Mouse (Mus musculus): ENCODE measurements around the gene Adgra3.

Adgra3 gene

GRCm38 (mm10) chr5:49969660-49970059 is 89.1 kb downstream of the Adgra3 start:
- no peak for DNase-seq

- no peak for DNase-seq
Observed at GRCm38 (mm10) chr5:49967726-49968125, 91.1 kb downstream of the Adgra3 start.

GRCm38 (mm10) chr5:49965810-49966209 is 93.0 kb downstream of the Adgra3 start:
- no peak for DNase-seq

DNA sequence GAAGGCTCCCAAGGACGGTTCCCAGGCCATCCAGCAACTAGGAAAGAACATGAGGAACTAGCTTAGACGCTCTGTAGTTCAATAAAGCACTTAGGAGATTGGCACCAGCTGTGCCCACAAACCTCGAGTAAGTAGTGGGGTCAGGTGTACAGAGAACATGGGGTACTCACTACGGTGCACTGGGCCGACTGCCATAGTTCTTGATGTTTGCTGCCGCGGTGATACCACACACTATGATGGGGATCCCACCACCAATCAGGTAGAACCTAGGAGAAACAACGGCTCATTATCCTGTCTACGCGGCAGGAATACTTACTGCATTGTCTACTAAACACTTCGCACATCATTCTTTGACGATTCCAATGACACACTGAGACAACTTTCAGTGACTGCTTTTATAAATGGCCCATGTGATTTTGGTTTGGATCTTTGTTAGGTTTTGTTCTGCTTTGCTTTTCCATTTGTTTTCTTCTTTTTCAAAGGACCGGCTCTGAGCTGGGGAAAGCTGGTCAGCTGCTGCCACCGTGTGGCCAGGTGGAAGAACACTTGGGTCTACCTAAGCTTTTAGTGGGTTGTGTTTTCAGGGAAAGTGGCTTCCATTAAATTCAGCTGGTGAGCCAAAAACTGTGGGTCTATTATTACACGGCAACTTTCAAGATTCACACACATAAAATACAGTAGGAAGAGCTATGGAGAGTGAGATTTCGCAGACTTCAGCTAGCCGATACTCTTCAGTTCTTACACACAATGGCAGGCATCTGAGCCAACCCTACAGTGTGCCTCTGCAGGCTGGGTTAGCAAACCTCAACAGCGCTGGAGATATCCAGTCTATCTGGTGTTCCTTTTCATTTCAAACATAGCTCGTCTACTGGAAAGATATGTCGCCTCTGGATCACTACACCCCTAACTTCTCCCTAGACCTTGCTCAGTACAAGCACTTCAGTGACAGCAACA is 97.1 kb downstream of the Adgra3 start:
- peak; percentile 32 to 60 for DNase-seq

GRCm38 (mm10) chr5:49936354-49936753 is 122.5 kb downstream of the Adgra3 start:
- no peak for DNase-seq

DNA sequence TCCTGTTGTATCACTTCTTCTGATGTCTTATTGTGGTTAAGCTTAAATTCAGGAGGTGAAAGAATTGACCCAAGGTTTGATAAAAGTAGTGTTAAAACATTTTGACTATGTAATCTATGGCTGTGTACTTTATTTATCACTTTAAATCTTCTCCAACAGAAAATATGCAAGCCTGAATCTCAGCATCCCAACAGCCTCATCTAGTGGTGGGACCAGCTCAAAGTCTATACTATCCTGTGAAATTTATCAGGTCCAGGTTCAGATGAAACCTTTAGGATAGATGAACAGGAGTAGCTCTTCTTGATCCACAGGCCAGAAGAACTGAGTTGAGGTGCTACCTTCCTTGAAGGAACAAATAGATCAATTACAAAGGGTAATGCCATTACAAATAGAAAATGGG is 134.1 kb downstream of the Adgra3 start:
- no peak for DNase-seq

DNA sequence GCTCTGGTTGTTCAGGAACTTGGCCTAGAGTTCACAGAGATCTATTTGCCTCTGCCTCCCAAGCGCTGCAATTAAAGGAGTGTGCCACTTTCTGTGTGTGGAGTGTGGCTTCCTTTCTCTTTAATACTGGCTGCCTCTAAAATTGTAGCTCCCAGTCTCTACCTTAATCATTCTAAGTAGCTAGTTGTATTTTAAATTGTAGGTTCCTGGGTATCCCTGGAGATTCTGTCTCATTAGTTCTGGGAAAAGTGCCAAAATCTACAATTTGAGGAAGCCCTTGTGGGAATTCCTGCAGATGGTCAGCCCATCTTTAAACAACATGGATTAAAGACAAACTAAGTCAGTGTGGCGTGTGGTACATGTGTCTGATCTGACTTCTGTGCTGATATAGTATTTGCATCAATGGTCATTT is 143.1 kb downstream of the Adgra3 start:
- DNase-seq, result no peak
